Mouse (Mus musculus) kidney, adult 2 months (tissue): Measurements from ENCODE around the gene Ankfn1.

ENCODE experiments used
- CTCF ChIP-seq: fragments of 200-500 bp; conservative IDR thresholded peaks from 2 replicates; pipeline ENCODE4 v1.5.1; 2011; ENCODE audit warnings: low read depth, mild to moderate bottlenecking, control low read depth, low read length, moderate library complexity, mixed read lengths; ENCODE audit not compliant: insufficient read depth, insufficient read length
- POLR2A ChIP-seq: fragments of 200-500 bp; IDR thresholded peaks from one replicate; pipeline ENCODE4 v1.6.1; 2011; ENCODE audit warnings: low read depth, low read length, control low read depth

- TF ChIP-seq CTCF (no peak), POLR2A (no peak)
Measured at GRCm38 (mm10) chr11:89515501-89515901, 262.0 kb downstream of the Ankfn1 start.
